Mouse (Mus musculus) stomach, embryonic 14.5 days (tissue): Measurements from ENCODE around the gene Cyp2c70. TPM values are rescaled to one million over a fixed set of nuclear protein-coding genes. Genes with fewer than 3 reads are reported as not detected.
"Not testable (repeated sequence)": the region's sequence is repeated elsewhere in the genome, so short reads cannot be mapped to it uniquely, and the experiment has no call there.

Source experiments
- ATAC-seq: fragments of 200-750 bp; cut with Nextera tagmentation; 2 replicates; pipeline ENCODE4 v1.8.0; 2017; ENCODE audit warnings: low read depth, moderate TSS enrichment; ENCODE audit not compliant: insufficient number of reproducible peaks, insufficient read depth, low FRiP score
- H3K27ac ChIP-seq: fragments of 300-500 bp; sonication (generic); 2 replicates; pipeline ENCODE4 v1.5.1; 2014; ENCODE audit warnings: mild to moderate bottlenecking, low read length, moderate library complexity, mixed read lengths
- H3K27me3 ChIP-seq: fragments of 300-500 bp; sonication (generic); 2 replicates; pipeline ENCODE4 v1.6.1; 2014; ENCODE audit warnings: low read length, control low read depth, mixed read lengths; ENCODE audit not compliant: control insufficient read depth, insufficient read depth
- H3K36me3 ChIP-seq: fragments of 300-500 bp; sonication (generic); 2 replicates; pipeline ENCODE4 v1.6.1; 2014; ENCODE audit warnings: mild to moderate bottlenecking, control low read depth, low read length, moderate library complexity, mixed read lengths; ENCODE audit not compliant: control insufficient read depth, insufficient read depth
- H3K4me1 ChIP-seq: fragments of 300-500 bp; sonication (generic); 2 replicates; pipeline ENCODE4 v1.6.1; 2014; ENCODE audit warnings: low read length, control low read depth, mixed read lengths; ENCODE audit not compliant: control insufficient read depth, insufficient read depth
- H3K4me2 ChIP-seq: fragments of 300-500 bp; sonication (generic); replicated peaks from 2 replicates; pipeline ENCODE4 v1.6.1; 2014; ENCODE audit warnings: low read depth, low read length, control low read depth
- H3K4me3 ChIP-seq: fragments of 300-500 bp; sonication (generic); 2 replicates; pipeline ENCODE4 v1.5.1; 2014; ENCODE audit warnings: low read depth, low read length, control low read depth
- H3K9ac ChIP-seq: fragments of 300-500 bp; sonication (generic); replicated peaks from 2 replicates; pipeline ENCODE4 v1.6.1; 2014; ENCODE audit warnings: low read depth, mild to moderate bottlenecking, control low read depth, low read length, moderate library complexity, mixed read lengths
- H3K9me3 ChIP-seq: fragments of 300-500 bp; sonication (generic); 2 replicates; pipeline ENCODE4 v1.6.1; 2016; ENCODE audit warnings: low read depth, low read length, control low read depth; ENCODE audit not compliant: control insufficient read depth
- WGBS: fragments of 180-500 bp; shearing (Covaris S2); extraction: QIAGEN DNeasy Blood & Tissue Kit; methylation state at CpG from one replicate; pipeline ENCODE4 v1.1.7; 2014; 5-methylcytosine and 5-hydroxymethylcytosine counted together
- polyA plus RNA-seq: library from polyadenylated mRNA; unstranded; fragments of >200 nt; fragmentation: Nextera tagmentation; extraction: Ambion mirVana; gene quantifications from 2 replicates; pipeline ENCODE4 v1.2.1, GENCODE M21; 2014

Cyp2c70 gene
- polyA plus RNA-seq, 1 experiment from 2014 or later, result 1.1 TPM

GRCm38 (mm10) chr19:40220878-40221277, 33.7 kb upstream of the Cyp2c70 start:
- H3K9me3 ChIP-seq, result no peaks in the 10 kb centered on the region
- no peaks in the 10 kb centered on the region for H3K27me3 ChIP-seq
- H3K4me2 ChIP-seq, result no peak overlapping the region
- no peak for ATAC-seq
- H3K9ac ChIP-seq, result no peak overlapping the region
- no peak overlapping the region for H3K4me3 ChIP-seq
- no peak overlapping the region for H3K27ac ChIP-seq
- no peaks in the 10 kb centered on the region for H3K36me3 ChIP-seq
- 64% methylated on average over 5 of the region's 5 CpGs for WGBS
- no peaks in the 10 kb centered on the region for H3K4me1 ChIP-seq

- not testable (repeated sequence) for H3K9me3 ChIP-seq, H3K36me3 ChIP-seq, H3K4me3 ChIP-seq, H3K27me3 ChIP-seq, H3K9ac ChIP-seq, H3K4me2 ChIP-seq, H3K27ac ChIP-seq, ATAC-seq, H3K4me1 ChIP-seq
- WGBS, result 71% methylated on average over 4 of the region's 4 CpGs
These were observed 15.8 kb upstream of the Cyp2c70 start for GRCm38 (mm10) chr19:40202947-40203346.

GRCm38 (mm10) chr19:40190596-40190995, 3.5 kb upstream of the Cyp2c70 start:
- Histone ChIP-seq H3K4me3 (no peak overlapping the region), H3K9ac (no peak overlapping the region), H3K4me2 (no peak overlapping the region), H3K9me3 (no peaks in the 10 kb centered on the region), H3K36me3 (no peaks in the 10 kb centered on the region), H3K27ac (no peak overlapping the region), H3K4me1 (no peaks in the 10 kb centered on the region), H3K27me3 (no peaks in the 10 kb centered on the region)
- WGBS, result 93% methylated on average over 10 of the region's 10 CpGs
- no peak for ATAC-seq

GRCm38 (mm10) chr19:40183600-40183999, 3.5 kb downstream of the Cyp2c70 start:
- Histone ChIP-seq H3K9me3 (no peaks in the 10 kb centered on the region), H3K9ac (no peak overlapping the region), H3K4me1 (no peaks in the 10 kb centered on the region), H3K36me3 (no peaks in the 10 kb centered on the region), H3K27ac (no peak overlapping the region), H3K4me2 (no peak overlapping the region), H3K27me3 (no peaks in the 10 kb centered on the region), H3K4me3 (no peak overlapping the region)
- 89% methylated on average over 5 of the region's 5 CpGs for WGBS
- no peak for ATAC-seq

GRCm38 (mm10) chr19:40178311-40178710, 8.8 kb downstream of the Cyp2c70 start:
- H3K9me3 ChIP-seq, result 0 out of 2 replicates have a peak, but pooled peaks cover 3% of the 10 kb centered on the region
- H3K36me3 ChIP-seq, result no peaks in the 10 kb centered on the region
- H3K4me1 ChIP-seq, result no peaks in the 10 kb centered on the region
- no peaks in the 10 kb centered on the region for H3K27me3 ChIP-seq
- no peak overlapping the region for H3K27ac ChIP-seq
- no peak overlapping the region for H3K4me2 ChIP-seq
- ATAC-seq, result no peak
- no peak overlapping the region for H3K4me3 ChIP-seq
- WGBS, result 72% methylated on average over 4 of the region's 4 CpGs
- H3K9ac ChIP-seq, result no peak overlapping the region

- not testable (repeated sequence) for H3K36me3 ChIP-seq, ATAC-seq, H3K9ac ChIP-seq, H3K4me3 ChIP-seq, H3K4me2 ChIP-seq, H3K9me3 ChIP-seq, H3K4me1 ChIP-seq, H3K27ac ChIP-seq, H3K27me3 ChIP-seq
- WGBS, result 90% methylated on average over 4 of the region's 4 CpGs
These were observed 18.7 kb downstream of the Cyp2c70 start for GRCm38 (mm10) chr19:40168391-40168790.

GRCm38 (mm10) chr19:40126996-40127395, 60.1 kb downstream of the Cyp2c70 start:
- H3K9ac ChIP-seq, H3K9me3 ChIP-seq, H3K4me2 ChIP-seq, H3K4me3 ChIP-seq, H3K27ac ChIP-seq, H3K27me3 ChIP-seq, ATAC-seq, H3K4me1 ChIP-seq, H3K36me3 ChIP-seq: not testable (repeated sequence)
- 43% methylated on average over 2 of the region's 2 CpGs for WGBS

- H3K4me1 ChIP-seq, H3K36me3 ChIP-seq, H3K4me2 ChIP-seq, H3K27me3 ChIP-seq, H3K27ac ChIP-seq, H3K9me3 ChIP-seq, H3K4me3 ChIP-seq, H3K9ac ChIP-seq, ATAC-seq: not testable (repeated sequence)
- 88% methylated on average over 3 of the region's 3 CpGs for WGBS
These were observed 62.0 kb downstream of the Cyp2c70 start for GRCm38 (mm10) chr19:40125165-40125564.

- ATAC-seq, H3K9ac ChIP-seq, H3K36me3 ChIP-seq, H3K9me3 ChIP-seq, H3K27ac ChIP-seq, H3K4me2 ChIP-seq, H3K4me3 ChIP-seq, H3K4me1 ChIP-seq, H3K27me3 ChIP-seq: not testable (repeated sequence)
- WGBS, result 82% methylated on average over 13 of the region's 13 CpGs
These were observed 67.5 kb downstream of the Cyp2c70 start for GRCm38 (mm10) chr19:40119624-40120023.
